Mouse (Mus musculus): ENCODE results near the gene Cep57. TPM values are rescaled to one million over a fixed set of nuclear protein-coding genes. Genes with fewer than 3 reads are reported as not detected.

Cep57 gene
- 46.0 and 51.1 TPM in 2 replicates for polyA plus RNA-seq (2015; fragmentation: Nextera tagmentation; extraction: Ambion mirVana)

DNA sequence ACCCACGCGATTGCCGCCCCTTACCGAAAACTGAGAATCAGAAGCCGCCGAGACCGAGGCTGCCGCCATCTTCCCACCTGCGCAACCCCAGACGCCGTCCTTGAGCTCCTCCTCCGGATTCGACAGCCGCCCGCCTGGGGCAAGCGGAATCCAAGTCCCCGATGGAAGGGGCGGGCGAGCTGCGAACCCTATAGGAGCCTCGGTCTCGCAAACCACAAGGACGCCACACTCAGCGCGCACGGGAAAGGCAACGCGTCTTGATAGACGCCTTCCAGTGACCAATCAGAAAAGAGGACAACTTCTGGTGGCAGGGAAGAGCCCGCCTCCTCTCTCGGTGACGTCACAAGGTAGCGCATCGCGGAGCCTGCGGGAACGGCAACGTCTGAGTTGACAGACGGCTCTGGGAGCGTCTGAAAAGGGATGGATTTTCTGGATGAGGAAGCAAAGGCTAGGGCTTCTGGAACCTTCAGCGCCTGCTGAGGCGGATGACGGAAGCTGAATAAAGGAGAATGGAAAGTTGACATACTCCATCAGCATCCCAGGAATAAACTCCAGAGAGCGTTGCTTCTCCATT, at the start of gene Cep57:
Gene Cep57 (minus strand): TSS at position 276 of the 574 bp plus-strand sequence.
- WGBS, result under 1% methylated on average over 44 of the region's 44 CpGs
- peak within 1 kb of the TSS; percentile 91 for H3K4me3 ChIP-seq (replicated peaks)
- no peaks in the 10 kb centered on the region for H3K9me3 ChIP-seq (replicated peaks)
- H3K27me3 ChIP-seq, result no peaks in the 10 kb centered on the region
- H3K4me1 ChIP-seq, result peaks cover 22% of the 10 kb centered on the region
- H3K4me2 ChIP-seq (replicated peaks), result peak within 1 kb of the TSS; percentile 71
- peak within 1 kb of the TSS; percentile 99 for H3K27ac ChIP-seq (replicated peaks)
- ATAC-seq (ENCODE audit: insufficient number of reproducible peaks, low FRiP score, low TSS enrichment, low read depth), result peak; percentile 92
- peaks cover 15% of the 10 kb centered on the region for H3K36me3 ChIP-seq
- H3K9ac ChIP-seq, result peak within 1 kb of the TSS; percentile 97

DNA sequence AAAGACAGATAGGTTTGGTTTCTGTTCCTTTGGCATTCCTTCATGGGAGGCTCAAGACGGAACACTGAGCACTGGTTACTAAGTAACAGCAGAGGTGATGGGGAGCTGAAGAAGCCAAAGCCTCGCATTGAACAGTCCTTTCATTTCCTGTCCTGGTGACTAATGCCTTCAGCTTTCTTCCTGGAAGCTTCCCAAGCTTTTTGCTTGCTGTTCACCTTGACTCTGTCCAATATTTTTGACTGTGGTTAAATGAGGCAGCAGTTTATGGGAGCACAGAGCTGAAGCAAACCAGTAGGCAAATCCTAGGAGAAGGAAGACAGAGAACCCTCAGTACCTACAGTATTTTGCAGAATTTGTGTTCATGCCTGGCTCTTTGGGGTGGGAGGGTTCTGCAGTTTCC, 48.4 kb upstream of the Cep57 start:
- Histone ChIP-seq H3K4me1 (no peaks in the 10 kb centered on the region), H3K9me3 (replicated peaks) (no peaks in the 10 kb centered on the region), H3K4me3 (replicated peaks) (no peak overlapping the region), H3K9ac (no peak overlapping the region), H3K27ac (replicated peaks) (no peak overlapping the region), H3K36me3 (no peaks in the 10 kb centered on the region), H3K27me3 (no peaks in the 10 kb centered on the region), H3K4me2 (replicated peaks) (no peak overlapping the region)
- no peak for ATAC-seq (ENCODE audit: insufficient number of reproducible peaks, low FRiP score, low TSS enrichment, low read depth)
- 57% methylated on average over 2 of the region's 2 CpGs for WGBS

DNA sequence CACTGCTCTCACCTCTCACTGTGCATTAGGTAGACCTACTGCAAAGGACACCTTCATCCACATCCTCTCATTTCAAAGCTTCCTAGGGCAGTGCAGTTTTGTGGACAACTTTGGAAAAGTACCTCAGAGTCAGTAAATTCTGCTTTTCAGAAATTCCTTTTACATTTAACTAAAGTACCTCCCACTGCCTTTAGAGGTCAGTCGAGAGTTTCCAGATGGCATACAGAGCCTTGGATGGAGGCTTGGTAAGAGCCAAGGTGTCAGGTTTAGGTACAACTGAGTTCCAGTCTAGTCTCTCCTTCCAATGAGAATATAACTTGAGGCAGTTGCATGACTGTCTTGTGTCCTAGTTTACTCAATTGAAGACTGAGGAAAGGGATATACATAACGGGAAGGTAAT, 47.5 kb upstream of the Cep57 start:
- no peak overlapping the region for H3K4me2 ChIP-seq (replicated peaks)
- no peaks in the 10 kb centered on the region for H3K4me1 ChIP-seq
- no peak for ATAC-seq (ENCODE audit: insufficient number of reproducible peaks, low FRiP score, low TSS enrichment, low read depth)
- no peak overlapping the region for H3K27ac ChIP-seq (replicated peaks)
- no peak overlapping the region for H3K4me3 ChIP-seq (replicated peaks)
- no peaks in the 10 kb centered on the region for H3K27me3 ChIP-seq
- no peaks in the 10 kb centered on the region for H3K9me3 ChIP-seq (replicated peaks)
- no peak overlapping the region for H3K9ac ChIP-seq
- 31% methylated on average over 2 of the region's 2 CpGs for WGBS
- H3K36me3 ChIP-seq, result no peaks in the 10 kb centered on the region

DNA sequence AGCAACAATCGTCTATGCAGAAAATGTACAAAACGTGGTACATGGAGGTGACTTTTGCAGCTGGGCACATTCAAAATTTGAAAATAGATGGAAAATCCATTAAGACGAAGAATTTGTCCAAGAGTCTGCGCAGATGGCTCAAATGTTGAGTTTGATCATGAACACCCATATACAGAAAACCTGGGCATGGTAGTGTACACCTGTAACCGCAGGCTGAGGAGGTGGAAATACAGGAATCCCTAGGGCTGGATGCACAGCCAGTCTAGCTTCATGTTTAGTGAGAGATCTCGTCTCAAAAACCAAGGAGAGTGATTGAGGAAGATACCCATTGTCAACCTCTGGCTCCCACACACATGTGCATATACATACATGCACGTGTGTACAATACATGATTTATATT, 44.7 kb upstream of the Cep57 start:
- Histone ChIP-seq H3K27me3 (no peaks in the 10 kb centered on the region), H3K36me3 (no peaks in the 10 kb centered on the region), H3K4me2 (replicated peaks) (no peak overlapping the region), H3K9ac (no peak overlapping the region), H3K27ac (replicated peaks) (no peak overlapping the region), H3K4me3 (replicated peaks) (no peak overlapping the region), H3K9me3 (replicated peaks) (no peaks in the 10 kb centered on the region), H3K4me1 (no peaks in the 10 kb centered on the region)
- ATAC-seq (ENCODE audit: insufficient number of reproducible peaks, low FRiP score, low TSS enrichment, low read depth), result no peak
- WGBS, result 85% methylated on average over 7 of the region's 7 CpGs

DNA sequence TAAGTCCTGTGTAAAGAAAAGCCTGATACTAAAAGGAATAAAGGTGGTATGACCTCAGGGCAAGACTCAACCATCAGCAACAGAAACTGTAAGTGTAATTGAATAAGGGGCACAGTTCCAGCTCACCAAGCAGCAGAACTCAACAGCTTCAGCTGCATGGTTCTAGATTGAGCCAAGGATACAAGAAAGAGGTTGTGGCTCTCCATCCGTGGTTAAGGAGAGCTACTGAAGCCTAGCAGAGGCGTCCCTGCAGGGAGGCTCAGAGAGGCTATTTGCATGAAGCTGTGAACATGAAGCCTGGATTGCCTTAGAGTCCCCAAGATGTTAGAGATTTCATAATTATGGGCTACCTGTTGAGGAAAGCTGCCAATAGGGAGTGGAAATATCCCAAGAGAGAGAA, 40.7 kb upstream of the Cep57 start:
- H3K9ac ChIP-seq, result no peak overlapping the region
- H3K4me2 ChIP-seq (replicated peaks), result no peak overlapping the region
- no peaks in the 10 kb centered on the region for H3K9me3 ChIP-seq (replicated peaks)
- H3K27me3 ChIP-seq, result no peaks in the 10 kb centered on the region
- no peak overlapping the region for H3K27ac ChIP-seq (replicated peaks)
- no peaks in the 10 kb centered on the region for H3K36me3 ChIP-seq
- WGBS, result 69% methylated on average over 2 of the region's 2 CpGs
- no peak for ATAC-seq (ENCODE audit: insufficient number of reproducible peaks, low FRiP score, low TSS enrichment, low read depth)
- no peak overlapping the region for H3K4me3 ChIP-seq (replicated peaks)
- H3K4me1 ChIP-seq, result no peaks in the 10 kb centered on the region

DNA sequence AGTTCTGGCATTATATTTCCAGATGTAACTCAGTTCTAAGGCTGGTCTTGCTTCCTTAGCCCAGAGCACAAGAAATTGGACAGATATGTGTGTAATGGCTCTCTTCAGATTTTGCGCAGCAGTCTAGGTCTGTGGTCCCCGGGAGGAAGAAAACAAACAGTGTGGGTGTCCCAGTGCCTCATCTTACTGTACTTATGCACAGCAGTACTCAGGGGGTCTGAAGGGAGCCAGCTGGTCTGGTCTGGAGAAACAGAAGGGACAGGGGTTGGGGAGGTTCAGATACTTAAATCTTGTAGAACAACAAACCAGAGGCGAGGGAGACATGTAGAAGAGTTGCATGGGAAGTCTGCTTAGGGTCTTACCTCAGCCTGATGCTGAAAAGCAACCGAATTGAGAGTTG, 29.9 kb upstream of the Cep57 start:
- H3K36me3 ChIP-seq, result no peaks in the 10 kb centered on the region
- H3K4me2 ChIP-seq (replicated peaks), result no peak overlapping the region
- H3K27me3 ChIP-seq, result no peaks in the 10 kb centered on the region
- no peaks in the 10 kb centered on the region for H3K4me1 ChIP-seq
- H3K9ac ChIP-seq, result no peak overlapping the region
- no peaks in the 10 kb centered on the region for H3K9me3 ChIP-seq (replicated peaks)
- H3K27ac ChIP-seq (replicated peaks), result no peak overlapping the region
- H3K4me3 ChIP-seq (replicated peaks), result no peak overlapping the region
- WGBS, result 53% methylated on average over 4 of the region's 4 CpGs
- no peak for ATAC-seq (ENCODE audit: insufficient number of reproducible peaks, low FRiP score, low TSS enrichment, low read depth)

DNA sequence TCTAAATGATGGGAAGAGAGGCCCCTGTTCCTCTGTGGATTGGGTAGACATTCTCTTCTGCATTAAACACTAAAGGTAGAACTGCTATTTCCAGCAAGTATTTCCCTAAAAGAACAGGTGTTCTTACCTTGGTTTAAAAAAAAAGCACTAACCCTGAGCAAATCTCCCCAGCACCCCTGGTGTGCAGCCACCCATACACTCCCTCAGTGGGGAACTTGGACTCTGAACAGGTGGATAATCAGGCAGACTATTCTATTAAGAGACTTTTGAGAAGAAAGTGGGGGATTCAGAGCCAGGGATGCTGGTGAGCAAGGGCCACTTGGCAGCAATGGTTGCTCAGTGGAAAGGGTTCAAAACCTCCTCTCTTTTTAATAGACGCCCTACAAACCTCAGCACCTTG, 29.3 kb upstream of the Cep57 start:
- H3K4me1 ChIP-seq, result no peaks in the 10 kb centered on the region
- no peak overlapping the region for H3K27ac ChIP-seq (replicated peaks)
- H3K4me3 ChIP-seq (replicated peaks), result no peak overlapping the region
- H3K4me2 ChIP-seq (replicated peaks), result no peak overlapping the region
- no peak overlapping the region for H3K9ac ChIP-seq
- 46% methylated on average over 1 of the region's 1 CpGs for WGBS
- ATAC-seq (ENCODE audit: insufficient number of reproducible peaks, low FRiP score, low TSS enrichment, low read depth), result no peak
- H3K9me3 ChIP-seq (replicated peaks), result no peaks in the 10 kb centered on the region
- H3K36me3 ChIP-seq, result no peaks in the 10 kb centered on the region
- no peaks in the 10 kb centered on the region for H3K27me3 ChIP-seq

DNA sequence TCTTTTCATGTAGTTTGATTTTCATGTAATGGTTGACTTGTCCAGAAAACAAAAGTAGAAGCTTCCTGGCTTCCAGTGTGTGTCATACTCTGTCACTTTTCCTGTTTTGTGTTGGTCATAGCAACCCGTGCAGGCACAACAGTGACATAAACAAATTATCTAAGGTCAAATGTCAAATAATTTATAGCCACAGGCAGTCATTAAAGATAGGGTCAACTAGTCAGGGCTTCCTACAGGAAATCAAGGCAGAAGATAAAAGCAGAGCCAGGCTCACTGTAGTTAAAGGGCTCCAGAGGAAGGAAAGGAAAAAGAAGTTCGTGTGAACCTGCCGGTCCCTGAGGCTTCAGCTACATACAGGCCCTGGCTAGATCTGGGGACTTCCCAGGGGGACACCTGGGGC, 27.0 kb upstream of the Cep57 start:
- H3K36me3 ChIP-seq, result no peaks in the 10 kb centered on the region
- no peak overlapping the region for H3K27ac ChIP-seq (replicated peaks)
- H3K9me3 ChIP-seq (replicated peaks), result no peaks in the 10 kb centered on the region
- 49% methylated on average over 3 of the region's 3 CpGs for WGBS
- H3K4me1 ChIP-seq, result no peaks in the 10 kb centered on the region
- H3K27me3 ChIP-seq, result no peaks in the 10 kb centered on the region
- no peak overlapping the region for H3K4me2 ChIP-seq (replicated peaks)
- no peak overlapping the region for H3K9ac ChIP-seq
- ATAC-seq (ENCODE audit: insufficient number of reproducible peaks, low FRiP score, low TSS enrichment, low read depth), result no peak
- no peak overlapping the region for H3K4me3 ChIP-seq (replicated peaks)

DNA sequence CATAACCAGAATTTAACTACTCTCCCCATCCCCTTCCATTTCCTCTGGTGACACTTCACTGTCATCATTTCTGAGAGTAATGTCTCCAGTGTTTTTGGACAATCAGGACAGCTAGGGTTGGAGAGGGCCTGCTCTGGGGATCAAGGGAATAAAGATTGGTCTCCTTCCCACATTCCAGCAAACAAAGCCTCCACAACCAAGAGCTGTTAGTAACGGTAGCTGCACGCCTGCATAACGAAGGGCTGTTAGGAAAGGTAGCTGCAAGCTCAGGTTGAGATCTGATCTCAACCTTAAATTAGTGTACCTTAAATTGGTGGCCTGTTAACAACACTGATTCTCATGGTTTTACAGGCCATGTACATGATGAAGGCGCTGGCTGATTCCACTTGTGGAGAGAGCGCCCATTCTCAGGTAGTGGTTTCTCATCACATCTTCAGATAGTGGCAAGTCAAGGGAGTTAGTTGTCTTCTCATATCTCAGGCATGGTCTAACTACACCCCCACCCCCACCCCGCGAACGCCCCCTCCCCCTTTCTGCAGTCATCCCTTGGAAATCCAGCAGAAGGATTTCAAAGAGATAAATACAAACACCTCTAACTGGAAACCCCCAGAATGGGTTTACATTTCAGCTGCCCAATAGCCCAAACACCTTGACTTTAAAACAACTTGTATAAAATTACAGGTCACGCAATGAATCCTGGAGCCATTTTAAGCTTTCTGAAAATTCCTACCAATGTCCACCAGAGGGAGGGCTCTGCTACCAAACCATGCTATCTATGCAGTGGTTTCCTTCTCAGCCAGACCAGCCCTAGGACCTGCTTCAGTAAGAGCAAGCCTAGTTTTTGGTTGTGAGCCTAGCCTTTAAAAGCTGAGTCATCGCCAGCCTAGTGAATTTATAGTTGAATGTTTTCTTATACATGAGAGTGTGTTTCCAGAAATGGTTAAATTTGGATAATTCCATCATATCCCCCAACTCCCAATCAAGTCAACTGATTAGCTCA, 21.9 kb upstream of the Cep57 start:
- no peaks in the 10 kb centered on the region for H3K9me3 ChIP-seq (replicated peaks)
- no peak overlapping the region for H3K4me2 ChIP-seq (replicated peaks)
- H3K36me3 ChIP-seq, result peaks cover 10% of the 10 kb centered on the region
- no peak overlapping the region for H3K27ac ChIP-seq (replicated peaks)
- no peak for ATAC-seq (ENCODE audit: insufficient number of reproducible peaks, low FRiP score, low TSS enrichment, low read depth)
- WGBS, result 74% methylated on average over 10 of the region's 10 CpGs
- H3K9ac ChIP-seq, result no peak overlapping the region
- no peak overlapping the region for H3K4me3 ChIP-seq (replicated peaks)
- no peaks in the 10 kb centered on the region for H3K4me1 ChIP-seq
- no peaks in the 10 kb centered on the region for H3K27me3 ChIP-seq

DNA sequence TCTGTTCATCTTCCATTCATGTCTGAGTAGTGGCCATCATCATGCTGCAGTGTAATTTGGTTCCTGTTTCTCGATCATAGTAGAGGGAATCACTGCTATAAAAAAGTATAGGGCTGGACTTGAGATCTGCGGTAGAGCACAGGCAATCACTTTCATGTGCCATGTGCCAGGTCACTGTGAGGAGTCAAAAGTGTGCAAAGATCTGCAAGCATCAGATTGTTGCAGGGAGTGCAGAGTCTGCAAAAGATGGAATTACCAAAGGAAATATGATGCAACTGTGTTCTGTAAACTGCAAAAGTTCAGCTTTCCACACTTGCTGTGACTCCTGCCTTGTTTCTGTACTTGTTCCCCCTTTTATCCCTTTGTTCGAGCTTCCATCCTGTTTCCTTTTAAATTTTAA, 20.7 kb upstream of the Cep57 start:
- Histone ChIP-seq H3K4me3 (replicated peaks) (no peak overlapping the region), H3K27me3 (no peaks in the 10 kb centered on the region), H3K4me1 (no peaks in the 10 kb centered on the region), H3K9me3 (replicated peaks) (no peaks in the 10 kb centered on the region), H3K9ac (no peak overlapping the region), H3K27ac (replicated peaks) (no peak overlapping the region), H3K36me3 (peaks cover 16% of the 10 kb centered on the region), H3K4me2 (replicated peaks) (no peak overlapping the region)
- ATAC-seq (ENCODE audit: insufficient number of reproducible peaks, low FRiP score, low TSS enrichment, low read depth), result no peak
- WGBS, result 83% methylated on average over 3 of the region's 3 CpGs

DNA sequence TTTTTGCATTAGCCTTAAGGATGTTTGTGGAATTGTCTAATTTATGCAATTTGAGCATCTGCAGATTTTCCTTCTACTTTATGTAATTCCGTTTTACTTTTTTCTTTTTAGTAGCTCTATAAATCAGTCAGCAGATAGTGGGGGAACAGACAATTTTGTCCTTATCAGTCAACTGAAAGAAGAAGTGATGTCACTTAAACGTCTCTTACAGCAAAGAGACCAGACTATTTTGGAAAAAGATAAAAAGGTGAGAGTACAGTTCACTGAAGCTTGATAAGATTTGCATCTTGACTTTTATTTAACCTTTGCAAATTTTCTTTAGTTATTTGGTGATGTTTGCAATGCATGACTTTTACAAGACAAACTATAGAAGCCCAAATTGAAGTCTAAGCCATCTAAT, 9.8 kb upstream of the Cep57 start:
- H3K27ac ChIP-seq (replicated peaks), result no peak overlapping the region
- H3K9me3 ChIP-seq (replicated peaks), result no peaks in the 10 kb centered on the region
- no peaks in the 10 kb centered on the region for H3K27me3 ChIP-seq
- no peak for ATAC-seq (ENCODE audit: insufficient number of reproducible peaks, low FRiP score, low TSS enrichment, low read depth)
- H3K4me2 ChIP-seq (replicated peaks), result no peak overlapping the region
- no peaks in the 10 kb centered on the region for H3K4me1 ChIP-seq
- H3K9ac ChIP-seq, result no peak overlapping the region
- H3K4me3 ChIP-seq (replicated peaks), result no peak overlapping the region
- 84% methylated on average over 2 of the region's 2 CpGs for WGBS
- H3K36me3 ChIP-seq, result peaks cover 68% of the 10 kb centered on the region

Data from embryonic facial prominence, embryonic 15.5 days (tissue).